Mouse (Mus musculus): ENCODE results near the gene Coro1c. TPM values are rescaled to one million over a fixed set of nuclear protein-coding genes. Genes with fewer than 3 reads are reported as not detected.

Gene Coro1c
- polyA plus RNA-seq, 1 experiment from 2014 or later: 93.6 TPM

- Histone ChIP-seq H3K9me3 (ENCODE audit: control insufficient read depth, low read length) (no peaks in the 10 kb centered on the region), H3K27ac (replicated peaks) (no peak overlapping the region), H3K9ac (ENCODE audit: low read length) (no peak overlapping the region), H3K4me3 (ENCODE audit: low read depth, low read length) (no peak overlapping the region), H3K36me3 (ENCODE audit: control insufficient read depth, insufficient read depth, low read length) (no peaks in the 10 kb centered on the region), H3K27me3 (ENCODE audit: control insufficient read depth, insufficient read depth, low read length) (no peaks in the 10 kb centered on the region), H3K4me2 (replicated peaks; ENCODE audit: low read depth) (no peak overlapping the region), H3K4me1 (replicated peaks; ENCODE audit: control insufficient read depth, insufficient read depth) (no peaks in the 10 kb centered on the region)
- WGBS: 66% methylated on average over 7 of the region's 7 CpGs
- ATAC-seq (ENCODE audit: low FRiP score, low TSS enrichment): no peak
- no peak for TF ChIP-seq CTCF (IDR thresholded peaks at IDR 0.05; ENCODE audit: low read depth)
- no peak for TF ChIP-seq EP300 (optimal IDR thresholded peaks at IDR 0.05)
- no peak for DNase-seq (ENCODE audit: low spot score)
Measured at GRCm38 (mm10) chr5:113919060-113919459, 10.5 kb upstream of the Coro1c start.

GRCm38 (mm10) chr5:113918654-113919053 is 10.1 kb upstream of the Coro1c start:
- Histone ChIP-seq H3K36me3 (ENCODE audit: control insufficient read depth, insufficient read depth, low read length) (no peaks in the 10 kb centered on the region), H3K27ac (replicated peaks) (no peak overlapping the region), H3K4me1 (replicated peaks; ENCODE audit: control insufficient read depth, insufficient read depth) (no peaks in the 10 kb centered on the region), H3K9me3 (ENCODE audit: control insufficient read depth, low read length) (no peaks in the 10 kb centered on the region), H3K4me2 (replicated peaks; ENCODE audit: low read depth) (no peak overlapping the region), H3K9ac (ENCODE audit: low read length) (no peak overlapping the region), H3K27me3 (ENCODE audit: control insufficient read depth, insufficient read depth, low read length) (no peaks in the 10 kb centered on the region), H3K4me3 (ENCODE audit: low read depth, low read length) (no peak overlapping the region)
- DNase-seq (ENCODE audit: low spot score): no peak
- no peak for ATAC-seq (ENCODE audit: low FRiP score, low TSS enrichment)
- 36% methylated on average over 9 of the region's 9 CpGs for WGBS
- TF ChIP-seq EP300 (optimal IDR thresholded peaks at IDR 0.05) (no peak), CTCF (IDR thresholded peaks at IDR 0.05; ENCODE audit: low read depth) (no peak)

- H3K9me3 ChIP-seq (ENCODE audit: control insufficient read depth, low read length): no peaks in the 10 kb centered on the region
- peak; percentile 17 for DNase-seq (ENCODE audit: low spot score)
- WGBS: 64% methylated on average over 6 of the region's 6 CpGs
- H3K27me3 ChIP-seq (ENCODE audit: control insufficient read depth, insufficient read depth, low read length): no peaks in the 10 kb centered on the region
- no peak overlapping the region for H3K4me3 ChIP-seq (ENCODE audit: low read depth, low read length)
- no peak overlapping the region for H3K9ac ChIP-seq (ENCODE audit: low read length)
- peak overlapping the region; percentile 61 for H3K27ac ChIP-seq (replicated peaks)
- H3K4me2 ChIP-seq (replicated peaks; ENCODE audit: low read depth): no peak overlapping the region
- peaks cover 7% of the 10 kb centered on the region; the same call in 1 of the 2 replicates for H3K4me1 ChIP-seq (replicated peaks; ENCODE audit: control insufficient read depth, insufficient read depth)
- no peak for ATAC-seq (ENCODE audit: low FRiP score, low TSS enrichment)
- H3K36me3 ChIP-seq (ENCODE audit: control insufficient read depth, insufficient read depth, low read length): no peaks in the 10 kb centered on the region
- TF ChIP-seq EP300 (optimal IDR thresholded peaks at IDR 0.05) (no peak), CTCF (IDR thresholded peaks at IDR 0.05; ENCODE audit: low read depth) (no peak)
Measured at GRCm38 (mm10) chr5:113910705-113911104, 2.1 kb upstream of the Coro1c start.

GRCm38 (mm10) chr5:113910065-113910701 is 1.6 kb upstream of the Coro1c start:
- WGBS: 27% methylated on average over 10 of the region's 10 CpGs
- Histone ChIP-seq H3K27ac (replicated peaks) (peak overlapping the region; percentile 61), H3K4me2 (replicated peaks; ENCODE audit: low read depth) (no peak overlapping the region), H3K27me3 (ENCODE audit: control insufficient read depth, insufficient read depth, low read length) (no peaks in the 10 kb centered on the region), H3K9ac (ENCODE audit: low read length) (no peak overlapping the region), H3K9me3 (ENCODE audit: control insufficient read depth, low read length) (no peaks in the 10 kb centered on the region), H3K36me3 (ENCODE audit: control insufficient read depth, insufficient read depth, low read length) (no peaks in the 10 kb centered on the region), H3K4me3 (ENCODE audit: low read depth, low read length) (no peak overlapping the region), H3K4me1 (replicated peaks; ENCODE audit: control insufficient read depth, insufficient read depth) (peaks cover 11% of the 10 kb centered on the region; the same call in 1 of the 2 replicates)
- ATAC-seq (ENCODE audit: low FRiP score, low TSS enrichment) (peak; percentile 36), DNase-seq (ENCODE audit: low spot score) (peak; percentile 58)
- no peak for TF ChIP-seq EP300 (optimal IDR thresholded peaks at IDR 0.05)

GRCm38 (mm10) chr5:113907786-113908567 is 581 bp downstream of the Coro1c start:
- H3K4me1 ChIP-seq (replicated peaks; ENCODE audit: control insufficient read depth, insufficient read depth): peaks cover 11% of the 10 kb centered on the region; the same call in 1 of the 2 replicates
- peak overlapping the region; percentile 96 for H3K4me3 ChIP-seq (ENCODE audit: low read depth, low read length)
- H3K9ac ChIP-seq (ENCODE audit: low read length): peak overlapping the region; percentile 94
- H3K27ac ChIP-seq (replicated peaks): peak overlapping the region; percentile 99
- peak; percentile 82 for DNase-seq (ENCODE audit: low spot score)
- no peaks in the 10 kb centered on the region for H3K27me3 ChIP-seq (ENCODE audit: control insufficient read depth, insufficient read depth, low read length)
- no peaks in the 10 kb centered on the region for H3K36me3 ChIP-seq (ENCODE audit: control insufficient read depth, insufficient read depth, low read length)
- TF ChIP-seq CTCF (IDR thresholded peaks at IDR 0.05; ENCODE audit: low read depth) (no peak), EP300 (optimal IDR thresholded peaks at IDR 0.05) (no peak)
- WGBS: under 1% methylated on average over 59 of the region's 69 CpGs
- H3K4me2 ChIP-seq (replicated peaks; ENCODE audit: low read depth): peak overlapping the region; percentile 81
- no peaks in the 10 kb centered on the region for H3K9me3 ChIP-seq (ENCODE audit: control insufficient read depth, low read length)
- peak; percentile 68 for ATAC-seq (ENCODE audit: low FRiP score, low TSS enrichment)

All from stomach, postnatal 0 days (tissue).